Mouse (Mus musculus) forebrain, embryonic 15.5 days (tissue): Measurements from ENCODE around the gene Cfap65. TPM values are rescaled to one million over a fixed set of nuclear protein-coding genes. Genes with fewer than 3 reads are reported as not detected.

Experiments
- ATAC-seq: fragments of 200-750 bp; cut with Nextera tagmentation; replicated peaks from 2 replicates; pipeline ENCODE4 v1.8.0; 2017; ENCODE audit warnings: mild to moderate bottlenecking, moderate TSS enrichment, moderate library complexity
- H3K27ac ChIP-seq: fragments of 300-500 bp; sonication (generic); replicated peaks from 2 replicates; pipeline ENCODE4 v1.5.1; 2015; ENCODE audit warnings: mild to moderate bottlenecking, inconsistent platforms
- H3K27me3 ChIP-seq: fragments of 300-500 bp; sonication (generic); 2 replicates; pipeline ENCODE4 v1.6.1; 2015; ENCODE audit warnings: inconsistent platforms
- H3K36me3 ChIP-seq: fragments of 300-500 bp; sonication (generic); 2 replicates; pipeline ENCODE4 v1.6.1; 2015; ENCODE audit warnings: mild to moderate bottlenecking, inconsistent platforms
- H3K4me1 ChIP-seq: fragments of 300-500 bp; sonication (generic); 2 replicates; pipeline ENCODE4 v1.6.1; 2015; ENCODE audit warnings: inconsistent platforms
- H3K4me2 ChIP-seq: fragments of 300-500 bp; sonication (generic); replicated peaks from 2 replicates; pipeline ENCODE4 v1.6.1; 2015; ENCODE audit warnings: mild to moderate bottlenecking, inconsistent platforms
- H3K4me3 ChIP-seq: fragments of 300-500 bp; sonication (generic); 2 replicates; pipeline ENCODE4 v1.5.1; 2015; ENCODE audit warnings: mild to moderate bottlenecking, inconsistent platforms
- H3K9ac ChIP-seq: fragments of 300-500 bp; sonication (generic); replicated peaks from 2 replicates; pipeline ENCODE4 v1.6.1; 2015; ENCODE audit warnings: mild to moderate bottlenecking, inconsistent platforms
- H3K9me3 ChIP-seq: fragments of 300-500 bp; sonication (generic); 2 replicates; pipeline ENCODE4 v1.6.1; 2016; ENCODE audit warnings: inconsistent platforms
- WGBS: fragments of 180-500 bp; shearing (Covaris S2); methylation state at CpG from one replicate; pipeline ENCODE4 v1.1.7; 2015; ENCODE audit warnings: mixed read lengths; 5-methylcytosine and 5-hydroxymethylcytosine counted together
- polyA plus RNA-seq: library from polyadenylated mRNA; unstranded; fragments of >200 nt; fragmentation: Nextera tagmentation; extraction: Ambion mirVana; gene quantifications from 2 replicates; pipeline ENCODE4 v1.2.1, GENCODE M21; 2015

Cfap65 gene
- polyA plus RNA-seq: 0.59 and 0.67 TPM in 2 replicates

DNA sequence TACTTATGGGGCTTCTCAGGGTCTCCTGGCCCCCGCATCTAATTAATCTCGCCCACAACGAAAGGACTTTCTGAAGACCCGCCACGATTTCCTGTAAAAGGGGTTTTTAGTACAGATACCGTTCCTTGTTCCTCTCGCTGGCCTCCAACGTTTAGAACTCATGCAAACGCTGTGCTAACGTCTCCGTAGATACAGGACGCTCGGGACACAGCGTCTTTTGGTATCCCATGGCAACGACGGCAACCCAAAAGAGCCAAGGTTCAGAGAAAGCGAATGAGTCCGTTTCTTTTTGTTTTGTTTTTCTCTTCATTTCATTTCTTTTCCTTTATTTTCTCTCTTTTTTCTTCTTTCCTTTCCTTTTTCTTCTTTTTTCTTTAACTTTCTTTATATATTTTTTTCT, at the start of gene Cfap65:
Cfap65 (minus strand) TSS at position 198 of the 400 bp plus-strand sequence.
- peak; percentile 79; the same call in 1 of the 2 replicates for ATAC-seq
- 1% methylated on average over 18 of the region's 18 CpGs for WGBS
- Histone ChIP-seq H3K27me3 (peaks cover 35% of the 10 kb centered on the region), H3K4me1 (no peaks in the 10 kb centered on the region), H3K9ac (0 out of 2 replicates have a peak within 1 kb of the TSS, but pooled peaks have one; percentile 6), H3K36me3 (no peaks in the 10 kb centered on the region), H3K27ac (no peak within 1 kb of the TSS), H3K4me3 (peak within 1 kb of the TSS; percentile 26), H3K4me2 (peak within 1 kb of the TSS; percentile 43), H3K9me3 (no peaks in the 10 kb centered on the region)

DNA sequence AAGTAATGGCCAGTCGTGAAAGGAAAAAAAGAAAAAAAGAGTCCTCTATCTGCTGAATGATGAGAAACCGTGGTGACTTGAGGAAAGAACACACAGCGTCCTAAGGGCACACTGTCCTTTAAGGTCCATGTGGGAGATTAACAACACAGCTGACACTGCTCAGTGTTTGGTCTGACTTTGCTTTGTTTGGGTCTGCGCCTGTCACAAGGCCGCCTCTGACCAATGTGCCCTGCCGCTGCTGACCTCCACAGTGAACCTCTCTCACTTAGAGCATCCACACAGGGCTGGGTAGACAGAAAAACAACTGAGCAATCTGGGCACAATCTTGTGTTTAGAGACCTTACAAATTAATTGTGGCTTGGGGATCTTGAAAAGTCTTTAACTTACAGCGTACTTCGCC, 41.6 kb upstream of the Cfap65 start:
- no peaks in the 10 kb centered on the region for H3K9me3 ChIP-seq
- no peaks in the 10 kb centered on the region for H3K4me1 ChIP-seq
- no peaks in the 10 kb centered on the region for H3K36me3 ChIP-seq
- no peak for ATAC-seq
- H3K9ac ChIP-seq: no peak overlapping the region
- no peaks in the 10 kb centered on the region for H3K27me3 ChIP-seq
- H3K4me3 ChIP-seq: no peak overlapping the region
- 82% methylated on average over 8 of the region's 8 CpGs for WGBS
- H3K4me2 ChIP-seq: no peak overlapping the region
- H3K27ac ChIP-seq: no peak overlapping the region

DNA sequence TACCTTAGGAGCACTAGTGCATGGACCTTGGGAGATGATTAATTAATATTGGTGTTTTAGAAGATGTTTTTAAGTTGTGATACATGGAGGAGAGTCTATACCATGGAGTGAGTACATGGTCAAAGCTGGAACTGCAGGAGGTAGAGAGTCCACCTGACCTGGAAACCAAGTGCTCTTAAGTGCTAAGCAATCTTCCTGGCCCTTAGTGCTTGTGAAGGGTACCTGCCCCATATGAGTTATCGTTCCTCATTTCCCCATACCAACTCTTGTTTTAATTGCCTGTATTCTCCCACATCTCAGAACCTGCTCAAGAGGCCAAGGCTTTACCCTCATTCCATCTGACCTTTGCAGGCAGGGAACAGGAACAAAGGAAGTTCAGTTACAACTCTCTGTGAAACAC, 40.5 kb upstream of the Cfap65 start:
- Histone ChIP-seq H3K4me3 (no peak overlapping the region), H3K36me3 (no peaks in the 10 kb centered on the region), H3K4me1 (no peaks in the 10 kb centered on the region), H3K27me3 (no peaks in the 10 kb centered on the region), H3K4me2 (no peak overlapping the region), H3K9ac (no peak overlapping the region), H3K27ac (no peak overlapping the region), H3K9me3 (no peaks in the 10 kb centered on the region)
- 86% methylated on average over 1 of the region's 1 CpGs for WGBS
- no peak for ATAC-seq

DNA sequence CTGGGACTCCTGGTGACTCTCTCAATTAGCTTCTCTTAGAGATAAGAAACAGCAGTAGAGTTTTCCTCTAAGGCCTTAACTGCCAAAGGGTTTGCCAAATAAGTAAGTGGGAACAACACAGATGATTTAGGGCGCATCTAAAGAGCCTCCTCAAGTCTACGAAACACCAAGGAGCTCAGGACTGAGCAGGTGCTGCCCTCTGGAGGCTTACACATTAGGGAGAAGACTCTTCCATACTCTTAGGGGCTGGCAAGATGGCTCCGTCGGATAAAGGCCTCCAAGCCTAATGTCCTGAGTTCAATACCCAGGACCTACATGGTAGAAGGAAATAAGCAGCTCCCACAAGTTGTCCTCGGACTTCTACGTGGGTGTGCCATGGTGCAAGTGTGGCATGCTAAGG, 38.2 kb upstream of the Cfap65 start:
- H3K36me3 ChIP-seq: no peaks in the 10 kb centered on the region
- H3K4me2 ChIP-seq: no peak overlapping the region
- H3K27ac ChIP-seq: no peak overlapping the region
- no peak overlapping the region for H3K4me3 ChIP-seq
- no peaks in the 10 kb centered on the region for H3K9me3 ChIP-seq
- H3K9ac ChIP-seq: no peak overlapping the region
- ATAC-seq: no peak
- H3K27me3 ChIP-seq: no peaks in the 10 kb centered on the region
- no peaks in the 10 kb centered on the region for H3K4me1 ChIP-seq
- WGBS: 78% methylated on average over 6 of the region's 6 CpGs

DNA sequence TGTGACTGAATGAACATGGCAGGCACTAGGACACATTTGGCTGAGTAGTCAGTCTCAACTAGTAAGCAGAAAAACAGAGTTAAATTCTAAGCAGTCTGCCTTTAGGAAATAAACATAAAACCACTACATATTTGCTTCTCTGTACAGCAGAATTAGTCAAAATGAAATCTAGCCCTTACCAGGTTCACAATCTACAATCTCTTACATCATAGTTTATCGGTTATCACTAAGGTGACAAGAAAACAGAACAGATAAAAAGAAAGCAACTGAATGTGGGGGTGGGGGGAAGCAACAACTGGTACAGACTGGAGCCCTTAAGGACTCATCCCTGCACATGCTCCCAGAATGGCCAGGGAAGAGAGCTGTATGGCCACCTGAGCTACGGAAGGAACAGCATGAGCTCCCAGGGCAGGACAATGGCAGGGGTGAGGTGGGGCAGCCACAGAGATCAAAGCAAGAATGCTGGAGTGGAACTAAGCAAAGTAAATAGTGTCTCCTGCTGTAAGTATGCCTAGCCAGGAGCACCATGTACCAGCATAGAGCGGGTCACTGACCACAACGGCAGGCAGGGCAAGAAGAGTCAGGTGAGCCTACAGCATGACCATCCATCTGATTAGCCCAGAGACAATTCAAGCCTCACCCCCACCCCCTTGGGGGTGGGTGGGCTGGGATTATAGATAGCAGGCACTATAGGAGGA, 36.1 kb upstream of the Cfap65 start:
- ATAC-seq: no peak

DNA sequence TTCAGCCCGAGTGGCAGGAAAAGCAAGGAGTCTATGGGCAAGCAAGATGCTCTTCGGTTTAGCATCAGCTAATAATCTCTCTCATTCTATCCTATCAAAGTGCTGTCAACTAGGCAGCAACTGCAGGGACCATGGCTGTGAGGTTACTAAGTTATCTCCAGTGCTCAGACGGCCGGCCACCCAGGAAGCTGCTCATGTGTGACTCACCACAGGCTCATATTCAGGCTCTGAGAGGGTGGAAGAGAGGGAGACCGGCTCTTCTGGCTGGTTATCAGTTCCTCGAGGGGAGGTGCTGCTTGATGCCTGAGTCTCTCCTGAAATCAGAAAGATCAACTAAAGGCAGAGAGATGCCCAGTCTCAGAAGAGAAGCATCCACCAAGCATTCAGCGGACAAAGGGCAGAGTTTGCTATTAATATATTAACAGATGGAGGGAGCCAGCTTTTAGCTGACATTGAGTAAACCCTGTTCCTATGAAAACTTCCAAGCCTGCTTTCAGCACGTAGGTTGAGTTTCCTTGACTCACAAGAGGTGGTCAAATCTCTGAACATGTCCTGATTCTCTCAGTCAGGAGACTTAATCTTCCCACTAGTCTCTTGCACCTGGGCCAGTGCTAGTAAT, 32.7 kb upstream of the Cfap65 start:
- Histone ChIP-seq H3K4me3 (no peak overlapping the region), H3K27me3 (no peaks in the 10 kb centered on the region), H3K9ac (no peak overlapping the region), H3K27ac (no peak overlapping the region), H3K36me3 (no peaks in the 10 kb centered on the region), H3K9me3 (no peaks in the 10 kb centered on the region), H3K4me1 (peaks cover 7% of the 10 kb centered on the region), H3K4me2 (no peak overlapping the region)
- no peak for ATAC-seq
- 79% methylated on average over 8 of the region's 8 CpGs for WGBS

More for the DNA sequence above, 36.1 kb upstream of the Cfap65 start:
- H3K36me3 ChIP-seq: no peaks in the 10 kb centered on the region
- H3K4me1 ChIP-seq: no peaks in the 10 kb centered on the region
- H3K27ac ChIP-seq: no peak overlapping the region
- no peaks in the 10 kb centered on the region for H3K27me3 ChIP-seq
- no peak overlapping the region for H3K4me2 ChIP-seq
- H3K4me3 ChIP-seq: no peak overlapping the region
- H3K9ac ChIP-seq: no peak overlapping the region
- no peaks in the 10 kb centered on the region for H3K9me3 ChIP-seq
- 65% methylated on average over 4 of the region's 4 CpGs for WGBS

DNA sequence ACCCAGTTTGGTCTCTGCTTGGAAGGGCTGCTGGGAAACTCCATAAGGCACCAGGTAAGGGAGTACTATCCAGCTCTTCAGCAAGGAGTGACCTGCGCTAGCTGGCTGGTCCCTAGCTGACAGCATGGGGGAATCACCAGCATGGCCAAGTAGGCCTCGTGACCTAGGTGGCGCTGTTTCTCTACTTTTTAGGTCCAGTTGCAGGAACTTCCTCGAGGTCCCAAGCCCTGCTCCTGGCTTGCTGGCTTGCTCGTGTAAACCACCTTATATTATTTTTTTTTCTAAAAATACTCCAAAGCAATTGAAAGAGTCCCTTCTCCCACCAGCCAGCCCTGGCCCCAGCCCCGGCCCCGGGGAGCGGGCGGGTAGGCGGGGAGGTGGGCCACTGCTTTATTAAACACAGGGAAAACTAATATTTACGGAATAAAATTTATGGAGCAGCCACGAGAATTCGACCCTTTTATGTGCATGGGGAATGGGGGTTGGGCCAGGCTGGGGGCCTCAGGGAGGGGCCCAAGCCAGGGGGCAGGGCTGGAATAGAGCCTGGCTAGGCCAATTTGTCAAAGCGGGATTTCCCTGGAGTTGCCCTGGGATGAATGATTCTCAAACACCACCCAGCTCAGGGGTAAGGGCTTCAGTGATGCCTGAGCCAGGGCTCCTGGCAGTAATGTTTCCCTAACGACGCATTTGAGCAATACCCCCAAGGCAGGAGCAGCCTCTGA, 29.3 kb upstream of the Cfap65 start:
- Histone ChIP-seq H3K27me3 (no peaks in the 10 kb centered on the region), H3K27ac (no peak overlapping the region), H3K4me1 (peaks cover 7% of the 10 kb centered on the region), H3K9me3 (no peaks in the 10 kb centered on the region), H3K4me3 (no peak overlapping the region), H3K36me3 (no peaks in the 10 kb centered on the region), H3K9ac (no peak overlapping the region), H3K4me2 (peak overlapping the region; percentile 39)
- WGBS: 18% methylated on average over 16 of the region's 16 CpGs
- ATAC-seq: 0 out of 2 replicates have a peak, but pooled peaks have one; percentile 55

DNA sequence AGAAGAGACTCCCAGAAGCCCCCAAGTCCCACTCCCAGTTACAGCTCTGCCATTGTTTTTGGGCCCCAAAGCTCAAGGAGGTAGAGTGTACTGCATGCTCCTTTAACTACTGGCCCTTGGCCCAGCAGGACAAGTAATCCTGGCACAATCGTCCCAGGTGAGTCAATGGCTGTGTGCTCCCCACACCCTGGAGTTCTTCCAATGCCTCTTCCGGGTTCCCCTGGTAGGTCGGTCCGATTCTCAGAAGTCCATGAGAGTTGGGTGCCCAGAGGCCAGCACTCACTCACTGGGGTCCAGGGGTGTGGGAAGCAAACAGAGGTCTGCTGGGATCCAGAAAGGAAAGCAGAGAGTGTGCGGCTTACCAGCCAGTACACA, 27.4 kb upstream of the Cfap65 start:
- Histone ChIP-seq H3K9me3 (no peaks in the 10 kb centered on the region), H3K4me1 (peaks cover 7% of the 10 kb centered on the region), H3K27ac (no peak overlapping the region), H3K4me3 (no peak overlapping the region), H3K36me3 (no peaks in the 10 kb centered on the region), H3K27me3 (no peaks in the 10 kb centered on the region), H3K4me2 (no peak overlapping the region), H3K9ac (no peak overlapping the region)
- 86% methylated on average over 5 of the region's 5 CpGs for WGBS
- ATAC-seq: no peak

DNA sequence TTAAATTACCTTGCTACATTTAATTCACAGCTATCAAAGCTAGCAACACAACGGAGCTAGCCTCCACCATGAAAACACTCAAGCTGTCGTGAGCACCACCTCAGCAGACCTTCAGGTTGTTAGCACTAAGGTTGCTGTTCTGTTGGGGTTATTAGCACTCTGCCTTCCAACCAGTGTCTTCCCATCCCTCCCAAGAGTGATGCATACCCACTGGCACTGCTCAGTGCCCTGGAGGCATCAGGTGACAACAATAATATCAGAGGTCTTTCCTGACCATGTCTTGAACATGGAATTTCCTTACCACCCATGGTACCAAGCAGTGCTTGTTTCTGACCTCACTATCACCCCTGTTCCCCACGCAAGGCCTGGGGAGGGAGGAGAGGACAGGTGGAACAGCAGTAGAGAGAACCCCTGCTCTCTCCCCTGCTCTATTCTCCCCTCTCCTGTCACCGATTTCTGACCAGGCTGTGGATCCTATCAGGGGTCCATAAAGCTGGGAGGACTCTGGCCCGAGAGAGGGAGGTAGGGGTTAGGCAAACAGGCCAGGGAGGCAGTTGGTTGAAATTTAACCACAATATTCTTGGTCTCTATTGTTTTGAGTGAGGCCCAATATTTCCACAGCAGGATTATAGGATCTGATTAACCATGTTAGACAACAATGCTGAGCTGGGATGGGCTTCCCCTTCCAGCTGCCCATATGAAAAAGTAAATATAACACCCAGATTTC, 26.9 kb upstream of the Cfap65 start:
- WGBS: 77% methylated on average over 5 of the region's 5 CpGs

DNA sequence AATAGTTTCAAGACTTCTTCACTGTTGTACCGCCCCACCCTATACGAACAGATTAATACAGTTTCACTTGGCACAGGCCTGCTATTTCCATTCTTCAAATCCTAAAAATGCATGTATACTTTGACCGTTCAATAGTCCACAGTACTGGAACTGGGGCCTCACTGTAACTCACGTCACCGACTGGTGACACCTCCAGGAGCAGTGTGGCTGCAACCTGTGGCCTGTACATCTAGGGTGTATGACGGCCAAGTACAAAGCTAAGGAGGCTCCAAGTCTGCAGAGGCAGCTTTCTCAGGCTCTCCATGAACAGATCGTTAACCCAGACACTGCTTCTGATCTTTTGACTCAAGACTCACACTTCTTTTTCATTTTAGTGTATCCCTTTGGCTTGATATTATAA, 26.3 kb upstream of the Cfap65 start:
- no peak for ATAC-seq
- H3K27me3 ChIP-seq: peaks cover 9% of the 10 kb centered on the region; the same call in 1 of the 2 replicates
- no peak overlapping the region for H3K4me2 ChIP-seq
- H3K27ac ChIP-seq: no peak overlapping the region
- H3K9ac ChIP-seq: no peak overlapping the region
- H3K9me3 ChIP-seq: no peaks in the 10 kb centered on the region
- no peaks in the 10 kb centered on the region for H3K36me3 ChIP-seq
- H3K4me1 ChIP-seq: peaks cover 7% of the 10 kb centered on the region
- no peak overlapping the region for H3K4me3 ChIP-seq
- 90% methylated on average over 7 of the region's 7 CpGs for WGBS

More for the DNA sequence above, 26.9 kb upstream of the Cfap65 start:
- Histone ChIP-seq H3K4me2 (no peak overlapping the region), H3K4me3 (no peak overlapping the region), H3K36me3 (no peaks in the 10 kb centered on the region), H3K4me1 (peaks cover 7% of the 10 kb centered on the region), H3K27ac (no peak overlapping the region), H3K9me3 (no peaks in the 10 kb centered on the region), H3K27me3 (0 out of 2 replicates have a peak, but pooled peaks cover 4% of the 10 kb centered on the region), H3K9ac (no peak overlapping the region)
- no peak for ATAC-seq

DNA sequence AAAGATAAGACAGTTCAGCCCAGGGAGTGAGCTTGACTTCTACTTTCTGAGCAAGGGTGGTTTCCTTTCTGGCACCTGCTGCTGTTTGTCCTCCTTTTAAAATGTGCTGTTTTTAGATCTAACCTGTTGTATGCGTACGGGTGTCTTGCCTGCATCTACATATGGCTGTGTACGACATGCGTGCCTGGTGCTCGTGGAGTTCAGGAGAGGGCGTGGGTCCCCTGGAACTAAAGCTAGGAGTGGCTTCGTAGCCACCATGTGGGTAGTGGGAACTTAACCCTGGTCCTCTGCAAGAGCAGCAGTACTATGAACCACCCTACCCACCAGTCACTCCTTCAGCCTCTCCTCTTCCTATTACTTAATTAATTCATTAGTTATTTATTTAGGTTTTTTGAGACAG, 24.7 kb upstream of the Cfap65 start:
- Histone ChIP-seq H3K9ac (no peak overlapping the region), H3K27me3 (peaks cover 13% of the 10 kb centered on the region; the same call in 1 of the 2 replicates), H3K4me2 (no peak overlapping the region), H3K4me1 (peaks cover 6% of the 10 kb centered on the region), H3K4me3 (no peak overlapping the region), H3K36me3 (no peaks in the 10 kb centered on the region), H3K27ac (no peak overlapping the region), H3K9me3 (no peaks in the 10 kb centered on the region)
- no peak for ATAC-seq
- WGBS: 88% methylated on average over 7 of the region's 7 CpGs
